Mouse (Mus musculus) left cerebral cortex, postnatal 10 days (tissue): ENCODE results near the gene Tma7. TPM values are rescaled to one million over a fixed set of nuclear protein-coding genes. Genes with fewer than 3 reads are reported as not detected.

Source experiments
- DNase-seq, 2 experiments: peaks; one replicate each; pipeline ENCODE4 v3.0.0; 2021 to 2022; ENCODE audit warnings: low spot score in 2 of 2, mixed read lengths in 1 of 2; ENCODE audit errors: extremely low spot score in 1 of 2
- intact Hi-C: fragments of 180-260 bp; cut with DNase I; formaldehyde crosslinking; loops from one replicate; pipeline ENCODE4 v1.15.1; 2025
- total RNA-seq, 2 experiments: library from RNA; stranded (reverse); gene quantifications; 2 replicates each; pipeline ENCODE4 v1.2.3; 2021

The Tma7 gene
- total RNA-seq, 2 experiments from 2014 or later: 384 to 385 TPM

GRCm38 (mm10) chr9:109090446-109090845, 8.1 kb upstream of the Tma7 start:
- intact Hi-C loops: loop anchor here (10.0 kb wide), 1 partner anchor 744 kb away; the partner anchor contains the start of gene Nme6
- DNase-seq: no peak

- DNase-seq: peak in 1 of 2 experiments; percentile 48
- intact Hi-C loops: loop anchor here (1.0 to 5.0 kb wide), 2 partner anchors 36 to 774 kb away; no protein-coding TSS in a partner anchor
These were observed 5.6 kb upstream of the Tma7 start for GRCm38 (mm10) chr9:109087987-109088386.

GRCm38 (mm10) chr9:109084922-109085321, 2.5 kb upstream of the Tma7 start:
- intact Hi-C loops: loop anchor here (5.0 kb wide), 1 partner anchor 777 kb away; no protein-coding TSS in a partner anchor
- DNase-seq: no peak

GRCm38 (mm10) chr9:109081749-109082123, 651 bp downstream of the Tma7 start:
- intact Hi-C loops: no loop called here
- DNase-seq: no peak

GRCm38 (mm10) chr9:109080516-109080915, 1.9 kb downstream of the Tma7 start:
- DNase-seq: no peak
- intact Hi-C loops: no loop called here

GRCm38 (mm10) chr9:109073661-109074573, 8.5 kb downstream of the Tma7 start, which contains the start of gene Atrip:
Gene Atrip (minus strand): TSS chr9:109074124.
- peak; percentile 94 to 95 for DNase-seq
- intact Hi-C loops: no loop called here

GRCm38 (mm10) chr9:109068095-109068735, 14.2 kb downstream of the Tma7 start:
- intact Hi-C loops: loop anchor here (5.0 kb wide), 1 partner anchor 121 kb away; no protein-coding TSS in a partner anchor
- no peak for DNase-seq

- DNase-seq: no peak
- intact Hi-C loops: loop anchor here (5.0 kb wide), 1 partner anchor 124 kb away; the partner anchor contains the start of gene Uqcrc1
These were observed 21.5 kb downstream of the Tma7 start for GRCm38 (mm10) chr9:109060898-109061295.

GRCm38 (mm10) chr9:109060184-109060897, 22.0 kb downstream of the Tma7 start:
- intact Hi-C loops: loop anchor here (5.0 kb wide), 1 partner anchor 123 kb away; the partner anchor contains the start of gene Uqcrc1
- no peak for DNase-seq

GRCm38 (mm10) chr9:109059136-109059903, 23.1 kb downstream of the Tma7 start, which contains the start of gene Trex1:
Gene Trex1 (minus strand): TSS chr9:109059734.
- intact Hi-C loops: loop anchor here (2.0 kb wide), 1 partner anchor 57 kb away; no protein-coding TSS in a partner anchor
- DNase-seq: peak; percentile 84 to 92

- intact Hi-C loops: loop anchor here (2.0 kb wide), 1 partner anchor 55 kb away; no protein-coding TSS in a partner anchor
- no peak for DNase-seq
These were observed 24.2 kb downstream of the Tma7 start for GRCm38 (mm10) chr9:109058006-109058765.

GRCm38 (mm10) chr9:109057543-109057942, 24.8 kb downstream of the Tma7 start:
- DNase-seq: no peak
- intact Hi-C loops: no loop called here

- no peak for DNase-seq
- intact Hi-C loops: no loop called here
These were observed 25.5 kb downstream of the Tma7 start for GRCm38 (mm10) chr9:109056916-109057315.

- DNase-seq: no peak
- intact Hi-C loops: no loop called here
These were observed 26.2 kb downstream of the Tma7 start for GRCm38 (mm10) chr9:109056081-109056690.

GRCm38 (mm10) chr9:109055271-109056030, 26.9 kb downstream of the Tma7 start:
- DNase-seq: no peak
- intact Hi-C loops: no loop called here

- DNase-seq: peak; percentile 75 to 83
- intact Hi-C loops: no loop called here
These were observed 27.7 kb downstream of the Tma7 start for GRCm38 (mm10) chr9:109054712-109055111.
